Mouse (Mus musculus) small intestine, adult 2 months (tissue): Measurements from ENCODE around the gene Olfr1314.

Source experiments
- CTCF ChIP-seq: fragments of 200-500 bp; IDR thresholded peaks from 2 replicates; pipeline ENCODE4 v1.5.1; 2012; ENCODE audit warnings: low read depth, mild to moderate bottlenecking, control low read depth, inconsistent platforms, low read length, moderate library complexity, mixed read lengths; ENCODE audit not compliant: insufficient replicate concordance, insufficient read length; ENCODE audit errors: extremely low read depth
- POLR2A ChIP-seq: fragments of 200-500 bp; IDR thresholded peaks from 2 replicates; pipeline ENCODE4 v1.6.1; 2012; ENCODE audit warnings: low read depth, mild to moderate bottlenecking, control low read depth, inconsistent platforms, low read length, moderate library complexity

DNA sequence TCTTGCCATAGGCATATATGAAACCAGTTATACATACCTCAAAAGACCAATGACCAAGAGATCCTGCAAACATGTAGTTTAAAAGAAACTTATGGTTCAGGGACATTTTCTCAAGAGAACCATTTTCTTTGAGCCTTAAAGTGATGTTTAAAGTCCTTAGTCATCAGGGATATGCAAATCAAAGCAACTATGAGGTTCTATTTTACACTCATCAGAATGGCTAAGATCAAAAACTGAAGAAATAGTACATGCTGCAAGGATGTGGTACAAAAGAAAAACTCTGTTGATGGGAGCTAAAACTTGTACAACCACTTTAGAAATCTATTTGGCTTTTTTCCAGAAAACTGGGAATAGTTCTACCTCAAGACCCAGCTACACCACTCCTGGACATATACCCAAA is 18.8 kb downstream of the Olfr1314 start, which contains the start of gene Olfr1313:
- no peak for TF ChIP-seq CTCF
- TF ChIP-seq POLR2A, result no peak
